Mouse (Mus musculus) limb, embryonic 10.5 days (tissue): ENCODE results near the gene Zkscan17. TPM values are rescaled to one million over a fixed set of nuclear protein-coding genes. Genes with fewer than 3 reads are reported as not detected.

ENCODE experiments used
- DNase-seq: peaks from one replicate; pipeline ENCODE4 v3.0.0-alpha.2; 2017; ENCODE audit warnings: low spot score
- H3K27ac ChIP-seq: fragments of 300-500 bp; sonication (generic); 2 replicates; pipeline ENCODE4 v1.5.1; 2016; ENCODE audit warnings: mild to moderate bottlenecking
- H3K27me3 ChIP-seq: fragments of 300-500 bp; sonication (generic); 2 replicates; pipeline ENCODE4 v1.6.1; 2016; ENCODE audit warnings: low read depth, mild to moderate bottlenecking; ENCODE audit not compliant: poor library complexity, severe bottlenecking
- H3K36me3 ChIP-seq: fragments of 300-500 bp; sonication (generic); 2 replicates; pipeline ENCODE4 v1.6.1; 2016; ENCODE audit warnings: mild to moderate bottlenecking, moderate library complexity
- H3K4me1 ChIP-seq: fragments of 300-500 bp; sonication (generic); 2 replicates; pipeline ENCODE4 v1.6.1; 2016
- H3K4me3 ChIP-seq: fragments of 300-500 bp; sonication (generic); 2 replicates; pipeline ENCODE4 v1.5.1; 2016; ENCODE audit warnings: mild to moderate bottlenecking, moderate library complexity
- H3K9me3 ChIP-seq: fragments of 300-500 bp; sonication (generic); replicated peaks from 2 replicates; pipeline ENCODE4 v1.6.1; 2016; ENCODE audit warnings: mild to moderate bottlenecking
- WGBS: fragments of 180-500 bp; shearing (Covaris S2); methylation state at CpG from one replicate; pipeline ENCODE4 v1.1.7; 2016; 5-methylcytosine and 5-hydroxymethylcytosine counted together
- polyA plus RNA-seq: library from polyadenylated mRNA; unstranded; fragments of >200 nt; fragmentation: Nextera tagmentation; extraction: Ambion mirVana; gene quantifications from 2 replicates; pipeline ENCODE4 v1.2.1, GENCODE M21; 2016

The Zkscan17 gene
- polyA plus RNA-seq, 1 experiment from 2014 or later = 46.1 TPM

DNA sequence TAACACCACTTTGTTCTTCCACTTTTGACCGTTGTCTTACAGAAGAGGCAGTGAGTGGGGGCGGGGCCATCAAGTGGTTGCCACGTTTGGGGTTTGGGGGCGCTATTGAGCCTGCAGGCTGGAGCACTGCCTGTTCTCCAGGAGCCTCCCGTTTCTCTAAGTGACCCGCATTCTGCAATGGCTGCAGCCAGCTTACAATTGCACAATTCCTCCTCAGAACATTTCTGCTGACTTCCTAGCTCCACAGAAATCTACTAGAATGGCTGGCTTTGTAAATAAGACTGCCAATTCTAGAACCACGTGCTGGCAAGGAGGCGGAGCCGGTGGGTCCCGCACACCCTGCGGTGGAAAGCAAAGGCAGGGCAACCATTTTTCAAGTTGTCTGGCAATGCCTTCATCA is 11.8 kb upstream of the Zkscan17 start:
- H3K27ac ChIP-seq = no peak overlapping the region
- no peaks in the 10 kb centered on the region for H3K9me3 ChIP-seq
- H3K4me1 ChIP-seq = 0 out of 2 replicates have a peak, but pooled peaks cover 6% of the 10 kb centered on the region
- DNase-seq = no peak
- no peak overlapping the region for H3K4me3 ChIP-seq
- no peaks in the 10 kb centered on the region for H3K27me3 ChIP-seq
- H3K36me3 ChIP-seq = no peaks in the 10 kb centered on the region
- 48% methylated on average over 11 of the region's 11 CpGs for WGBS

DNA sequence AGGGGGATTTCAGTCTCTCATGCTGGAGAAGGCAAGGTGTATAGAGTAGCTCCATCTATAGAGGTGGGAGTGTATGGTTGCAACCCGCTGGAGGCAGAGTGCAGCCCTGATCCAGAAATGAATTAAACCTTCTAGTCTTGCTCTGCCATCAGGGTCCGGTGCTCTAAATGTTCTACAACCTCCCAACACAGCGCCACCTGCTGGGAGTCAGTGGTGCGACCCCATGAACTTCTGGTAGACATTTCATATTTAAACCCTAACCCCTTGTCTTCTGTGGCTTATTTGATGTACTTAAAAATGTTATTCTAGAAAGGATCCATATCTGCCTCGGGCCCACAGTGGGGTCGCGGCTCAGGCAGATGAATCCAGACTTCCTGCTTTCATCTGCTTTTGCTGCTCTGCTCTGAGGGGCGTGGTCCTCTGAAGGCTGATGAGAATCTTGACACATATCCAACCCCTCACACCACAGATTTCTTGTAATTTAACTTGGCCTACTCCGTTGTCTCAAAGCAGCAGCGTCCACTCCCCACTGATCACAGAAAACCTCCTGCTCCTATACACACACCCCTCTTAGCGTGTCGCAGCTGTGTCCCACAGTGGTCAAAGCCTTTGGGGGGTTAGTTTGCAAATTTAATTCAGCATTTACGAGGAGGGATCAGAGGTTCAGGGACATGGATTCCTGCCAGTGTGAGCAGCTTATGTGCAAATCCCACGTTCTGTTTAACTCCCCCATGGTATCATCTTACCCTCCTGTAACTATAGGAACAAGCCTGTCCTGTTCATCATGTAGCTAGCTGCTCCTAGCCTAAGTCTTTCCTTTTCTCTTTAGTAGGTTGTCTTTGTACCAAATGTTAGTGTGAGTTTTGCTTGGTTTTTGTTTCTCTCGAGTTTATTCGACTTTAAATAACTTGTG is 10.9 kb upstream of the Zkscan17 start:
- no peak for DNase-seq
- WGBS = 74% methylated on average over 16 of the region's 16 CpGs
- Histone ChIP-seq H3K27me3 (no peaks in the 10 kb centered on the region), H3K9me3 (no peaks in the 10 kb centered on the region), H3K4me3 (no peak overlapping the region), H3K36me3 (no peaks in the 10 kb centered on the region), H3K4me1 (0 out of 2 replicates have a peak, but pooled peaks cover 6% of the 10 kb centered on the region), H3K27ac (no peak overlapping the region)

DNA sequence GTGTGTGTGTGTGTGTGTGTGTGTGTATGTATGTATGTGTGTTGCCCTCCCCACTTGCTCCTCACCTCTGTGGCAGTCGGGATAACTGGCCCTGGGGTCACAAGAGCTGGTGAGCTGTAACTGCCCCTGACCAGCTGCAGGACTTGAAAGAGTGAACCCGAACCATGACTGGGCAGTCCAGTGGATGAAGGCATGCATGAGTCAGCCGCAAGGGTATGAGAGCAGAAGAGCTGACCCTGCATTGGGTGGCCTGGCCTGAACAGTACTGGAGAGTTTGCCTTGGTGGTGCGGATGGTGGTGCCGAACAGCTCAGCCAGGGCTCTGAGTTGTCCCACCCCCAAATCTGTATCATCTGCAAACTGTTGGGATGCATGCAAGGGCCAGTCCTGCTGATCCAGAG is 5.0 kb upstream of the Zkscan17 start:
- Histone ChIP-seq H3K27me3 (no peaks in the 10 kb centered on the region), H3K9me3 (no peaks in the 10 kb centered on the region), H3K36me3 (no peaks in the 10 kb centered on the region), H3K4me1 (peaks cover 12% of the 10 kb centered on the region), H3K4me3 (no peak overlapping the region), H3K27ac (no peak overlapping the region)
- WGBS = 71% methylated on average over 5 of the region's 5 CpGs
- DNase-seq = no peak

DNA sequence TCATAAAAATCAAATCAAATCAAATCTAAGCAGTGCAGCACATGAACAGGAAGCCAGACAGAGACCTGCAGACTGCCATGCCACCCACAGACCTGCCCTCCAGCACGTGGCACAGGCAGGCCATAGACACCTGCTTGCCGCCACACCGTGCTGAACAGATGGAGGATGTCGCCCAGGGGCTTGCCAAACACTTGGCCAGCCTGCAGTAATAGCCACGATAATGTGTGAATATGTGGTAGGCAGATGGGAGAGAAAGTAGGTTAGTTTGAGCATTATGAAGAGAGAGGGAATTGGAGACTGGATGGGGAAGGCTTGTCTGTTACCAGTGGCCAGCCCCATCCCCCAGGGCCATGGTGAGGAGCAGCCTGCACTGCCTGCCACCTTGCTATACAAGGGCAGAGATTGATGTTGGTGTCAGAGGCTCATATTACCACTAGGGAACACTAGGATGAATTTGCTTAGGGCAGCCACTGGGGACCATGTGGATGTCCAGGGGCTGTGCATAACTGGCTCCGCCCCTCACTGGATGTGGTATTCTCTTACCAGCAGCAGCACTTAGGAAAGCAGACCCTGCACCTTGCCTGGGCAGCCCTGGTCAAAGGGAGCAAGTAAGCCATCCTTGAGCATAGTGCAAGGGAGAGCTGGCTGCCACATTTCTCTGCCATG is 4.5 kb upstream of the Zkscan17 start:
- Histone ChIP-seq H3K4me1 (peaks cover 12% of the 10 kb centered on the region), H3K4me3 (no peak overlapping the region), H3K27ac (no peak overlapping the region), H3K36me3 (no peaks in the 10 kb centered on the region), H3K9me3 (no peaks in the 10 kb centered on the region), H3K27me3 (no peaks in the 10 kb centered on the region)
- peak; percentile 42 for DNase-seq
- WGBS = 79% methylated on average over 6 of the region's 6 CpGs

DNA sequence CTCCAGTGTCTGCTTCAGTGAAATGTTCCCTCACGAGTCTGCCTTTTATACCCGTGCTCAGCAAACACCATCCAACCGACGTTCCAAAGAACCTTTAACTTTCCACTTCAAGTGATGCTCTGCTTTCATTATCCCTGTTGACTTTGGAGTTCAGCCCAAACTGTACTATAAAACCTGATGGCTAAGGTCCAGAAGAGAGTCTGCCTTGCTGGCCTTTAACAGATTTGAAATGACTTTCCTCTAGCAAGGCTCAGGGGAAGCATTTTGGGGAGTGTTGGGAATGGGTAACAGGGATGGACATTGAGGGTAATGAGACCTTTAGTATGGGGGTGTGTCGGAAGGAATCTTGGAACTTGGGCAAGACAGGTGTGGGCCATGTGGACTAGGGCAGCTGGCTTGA is 3.7 kb upstream of the Zkscan17 start:
- Histone ChIP-seq H3K4me1 (peaks cover 12% of the 10 kb centered on the region), H3K36me3 (no peaks in the 10 kb centered on the region), H3K27ac (no peak overlapping the region), H3K9me3 (no peaks in the 10 kb centered on the region; the same call in 1 of the 2 replicates), H3K27me3 (no peaks in the 10 kb centered on the region), H3K4me3 (no peak overlapping the region)
- WGBS = 91% methylated on average over 5 of the region's 5 CpGs
- no peak for DNase-seq

DNA sequence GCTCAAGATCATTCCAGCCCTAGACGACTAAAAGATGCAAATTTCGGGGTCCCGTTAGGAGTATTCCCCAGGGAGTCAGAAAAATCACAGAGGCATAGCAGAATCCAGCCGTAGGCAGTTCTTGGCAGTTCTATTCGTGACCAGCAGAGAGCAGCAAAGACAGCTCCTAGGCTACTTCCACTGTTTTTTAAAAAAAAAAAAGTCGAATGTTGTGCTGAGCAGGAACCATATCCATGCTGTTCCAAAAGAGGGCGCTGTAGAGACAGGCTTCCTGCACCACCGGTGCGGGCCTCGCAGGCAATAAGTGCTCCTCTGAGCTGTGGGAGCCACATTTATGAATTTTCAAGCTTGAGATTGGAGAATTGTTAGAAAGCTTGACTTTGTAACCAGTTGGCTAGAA is 1.3 kb downstream of the Zkscan17 start:
- Histone ChIP-seq H3K27ac (no peak overlapping the region), H3K9me3 (no peaks in the 10 kb centered on the region; the same call in 1 of the 2 replicates), H3K36me3 (no peaks in the 10 kb centered on the region), H3K4me1 (peaks cover 5% of the 10 kb centered on the region; the same call in 1 of the 2 replicates), H3K4me3 (no peak overlapping the region), H3K27me3 (no peaks in the 10 kb centered on the region)
- peak; percentile 61 for DNase-seq
- 14% methylated on average over 10 of the region's 10 CpGs for WGBS

DNA sequence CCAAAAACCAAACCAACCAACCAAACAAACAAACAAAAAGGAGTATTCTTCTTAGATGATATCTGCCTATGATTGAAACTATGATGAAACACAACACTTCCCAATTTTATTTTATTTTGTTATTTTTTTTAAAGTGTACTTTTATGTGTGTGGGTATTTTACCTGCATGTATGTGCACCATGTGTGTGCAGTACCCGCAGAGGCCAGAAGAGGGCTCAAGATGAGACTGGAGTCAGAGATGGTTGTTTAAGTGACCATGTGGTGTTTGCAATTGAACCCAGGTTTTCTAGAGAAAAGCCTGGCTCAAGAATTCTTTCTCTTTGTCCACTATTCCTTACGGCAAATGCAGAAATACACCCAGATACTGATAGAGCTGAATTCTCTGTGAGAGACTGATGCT is 2.4 kb downstream of the Zkscan17 start:
- no peaks in the 10 kb centered on the region for H3K27me3 ChIP-seq
- no peaks in the 10 kb centered on the region for H3K36me3 ChIP-seq
- WGBS = 99% methylated on average over 2 of the region's 2 CpGs
- H3K9me3 ChIP-seq = no peaks in the 10 kb centered on the region; the same call in 1 of the 2 replicates
- H3K27ac ChIP-seq = no peak overlapping the region
- H3K4me1 ChIP-seq = peaks cover 15% of the 10 kb centered on the region
- no peak overlapping the region for H3K4me3 ChIP-seq
- DNase-seq = no peak

DNA sequence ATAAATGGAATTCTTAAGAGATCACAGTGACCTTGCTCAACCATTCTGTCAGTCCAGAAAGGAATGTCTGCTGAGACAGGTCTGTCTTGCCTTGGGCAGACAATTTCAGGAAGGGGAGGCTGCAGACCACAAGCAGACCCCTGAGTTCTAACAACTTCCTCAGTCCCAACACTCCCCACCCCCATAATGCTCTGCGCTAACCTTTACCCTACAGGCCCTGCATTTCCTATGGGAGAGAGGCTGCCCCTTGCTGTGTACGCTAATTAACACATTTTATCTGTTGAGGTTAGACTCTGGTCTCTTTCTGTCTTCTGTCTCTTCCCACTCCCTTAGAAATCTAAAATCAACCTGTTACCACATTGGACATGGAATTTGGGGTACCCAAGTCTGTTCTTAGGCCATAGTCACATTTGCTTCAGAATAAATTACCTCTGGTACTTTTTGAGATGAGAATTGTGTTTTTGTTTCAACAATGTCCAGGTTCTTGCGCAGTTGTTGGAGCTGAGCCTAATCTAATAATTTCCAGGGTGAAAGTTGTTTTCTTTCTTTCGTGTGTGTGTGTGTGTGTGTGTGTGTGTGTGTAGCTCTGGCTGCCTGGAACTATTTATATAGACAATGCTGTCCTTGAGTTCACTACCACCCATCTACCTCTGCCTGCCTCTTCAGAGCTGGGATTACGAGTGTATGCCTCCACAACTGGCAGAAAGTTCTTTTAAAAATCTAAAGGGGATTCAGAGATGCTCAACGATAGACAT is 6.6 kb downstream of the Zkscan17 start:
- Histone ChIP-seq H3K4me1 (peaks cover 24% of the 10 kb centered on the region), H3K27ac (no peak overlapping the region), H3K9me3 (no peaks in the 10 kb centered on the region; the same call in 1 of the 2 replicates), H3K4me3 (no peak overlapping the region), H3K36me3 (no peaks in the 10 kb centered on the region), H3K27me3 (no peaks in the 10 kb centered on the region)
- WGBS = 79% methylated on average over 6 of the region's 6 CpGs
- DNase-seq = no peak

DNA sequence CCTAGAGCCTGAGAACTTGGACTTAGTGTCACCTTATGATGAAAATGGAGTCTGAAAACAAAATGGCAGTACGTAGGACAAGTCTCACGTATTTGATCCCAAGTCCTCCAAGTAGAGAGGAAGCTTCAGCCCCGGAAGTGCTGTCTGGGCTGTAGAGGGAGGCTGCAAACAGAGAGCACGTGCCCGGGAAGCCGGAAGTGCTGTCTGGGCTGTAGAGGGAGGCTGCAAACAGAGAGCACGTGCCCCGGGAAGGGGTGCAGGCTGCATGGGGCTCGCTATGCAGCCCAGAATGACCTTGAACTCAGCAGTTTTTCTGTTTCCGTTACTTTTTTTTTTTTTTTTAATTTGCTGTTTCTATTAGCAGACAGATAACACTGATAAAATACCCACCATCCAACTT is 8.3 kb downstream of the Zkscan17 start:
- Histone ChIP-seq H3K4me3 (no peak overlapping the region), H3K27me3 (no peaks in the 10 kb centered on the region), H3K4me1 (peaks cover 29% of the 10 kb centered on the region), H3K36me3 (no peaks in the 10 kb centered on the region), H3K9me3 (no peaks in the 10 kb centered on the region), H3K27ac (no peak overlapping the region)
- whole genome bisulfite sequencing = 73% methylated on average over 10 of the region's 10 CpGs
- no peak for DNase-seq

DNA sequence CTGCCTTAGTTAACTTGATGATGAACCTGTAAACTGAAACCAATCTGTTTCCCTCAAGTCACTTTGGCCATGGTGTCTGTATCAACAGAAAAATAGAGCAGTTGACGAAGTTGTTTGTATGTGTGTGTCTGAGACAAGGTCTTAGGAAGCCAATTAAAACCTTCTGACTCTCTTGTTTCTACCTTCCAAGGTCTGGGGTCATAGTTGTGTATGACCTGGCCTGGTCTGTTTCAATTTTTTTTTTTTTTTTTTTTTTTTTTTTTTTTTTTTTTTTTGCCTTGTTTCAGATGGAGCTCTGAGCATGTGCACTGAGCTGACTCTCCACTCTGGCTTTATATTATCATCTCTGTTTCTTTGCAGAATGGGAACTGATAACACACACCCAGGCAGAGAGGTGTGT is 9.1 kb downstream of the Zkscan17 start:
- Histone ChIP-seq H3K4me3 (no peak overlapping the region), H3K27me3 (no peaks in the 10 kb centered on the region), H3K4me1 (peaks cover 29% of the 10 kb centered on the region), H3K9me3 (no peaks in the 10 kb centered on the region), H3K36me3 (no peaks in the 10 kb centered on the region), H3K27ac (no peak overlapping the region)
- no peak for DNase-seq
- WGBS = 81% methylated on average over 1 of the region's 1 CpGs

DNA sequence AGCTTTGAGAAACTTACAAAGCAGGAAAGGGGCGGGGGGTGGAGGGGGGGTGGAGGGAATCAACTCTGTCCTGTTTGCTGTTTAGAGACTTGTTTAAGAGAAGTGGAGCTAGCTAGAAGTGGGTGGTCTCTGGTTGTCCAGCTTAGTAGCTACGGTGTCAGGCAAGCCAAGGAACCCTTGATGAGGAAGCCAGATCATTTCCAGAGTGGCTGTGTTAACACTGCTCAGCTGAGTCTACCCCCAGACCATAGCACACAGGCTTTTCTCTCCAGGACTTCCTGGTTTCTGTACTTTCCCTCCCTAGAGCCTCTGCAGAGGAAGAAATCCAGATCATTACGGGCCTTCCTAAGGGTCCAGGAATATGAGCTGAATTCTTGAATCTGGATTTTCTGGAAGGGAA is 11.8 kb downstream of the Zkscan17 start:
- WGBS = 78% methylated on average over 3 of the region's 3 CpGs
- DNase-seq = no peak
- Histone ChIP-seq H3K4me3 (no peak overlapping the region), H3K27ac (no peak overlapping the region), H3K4me1 (peaks cover 20% of the 10 kb centered on the region), H3K36me3 (peaks cover 20% of the 10 kb centered on the region), H3K9me3 (no peaks in the 10 kb centered on the region), H3K27me3 (no peaks in the 10 kb centered on the region)

DNA sequence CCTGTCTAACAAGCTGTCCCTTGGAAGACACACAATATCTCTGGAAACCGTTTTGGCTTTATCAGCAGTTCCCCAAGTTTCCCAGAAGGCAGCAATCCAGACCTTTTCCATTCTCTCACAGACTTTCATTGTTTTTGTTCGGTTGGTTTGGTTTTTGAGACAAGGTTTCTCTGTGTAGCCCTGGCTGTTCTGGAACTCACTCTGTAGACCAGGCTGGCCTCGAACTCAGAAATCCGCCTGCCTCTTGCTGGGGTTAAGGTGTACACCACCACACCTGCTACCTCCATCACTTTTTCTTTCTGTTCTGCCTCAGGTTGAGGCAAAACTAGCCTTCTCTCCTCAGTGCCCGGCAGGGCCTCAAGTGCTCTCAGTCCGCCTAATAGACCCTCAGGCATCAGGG is 12.2 kb downstream of the Zkscan17 start:
- no peak overlapping the region for H3K27ac ChIP-seq

More for the DNA sequence above, 12.2 kb downstream of the Zkscan17 start:
- no peaks in the 10 kb centered on the region for H3K27me3 ChIP-seq
- 79% methylated on average over 6 of the region's 6 CpGs for WGBS
- H3K36me3 ChIP-seq = peaks cover 24% of the 10 kb centered on the region
- DNase-seq = no peak
- no peaks in the 10 kb centered on the region for H3K9me3 ChIP-seq
- peaks cover 16% of the 10 kb centered on the region for H3K4me1 ChIP-seq
- no peak overlapping the region for H3K4me3 ChIP-seq
